Mouse (Mus musculus) cerebellum, postnatal 14 days (tissue): ENCODE measurements around the gene Gm28038.
A peak's percentile ranks its signal among the peaks of the same experiment; 100 is the strongest.

Experiments used
- DNase-seq, 2 experiments: peaks; one replicate each; pipeline ENCODE4 v3.0.0; 2021; ENCODE audit warnings: mixed read lengths in 2 of 2

Gm28038 gene

DNA sequence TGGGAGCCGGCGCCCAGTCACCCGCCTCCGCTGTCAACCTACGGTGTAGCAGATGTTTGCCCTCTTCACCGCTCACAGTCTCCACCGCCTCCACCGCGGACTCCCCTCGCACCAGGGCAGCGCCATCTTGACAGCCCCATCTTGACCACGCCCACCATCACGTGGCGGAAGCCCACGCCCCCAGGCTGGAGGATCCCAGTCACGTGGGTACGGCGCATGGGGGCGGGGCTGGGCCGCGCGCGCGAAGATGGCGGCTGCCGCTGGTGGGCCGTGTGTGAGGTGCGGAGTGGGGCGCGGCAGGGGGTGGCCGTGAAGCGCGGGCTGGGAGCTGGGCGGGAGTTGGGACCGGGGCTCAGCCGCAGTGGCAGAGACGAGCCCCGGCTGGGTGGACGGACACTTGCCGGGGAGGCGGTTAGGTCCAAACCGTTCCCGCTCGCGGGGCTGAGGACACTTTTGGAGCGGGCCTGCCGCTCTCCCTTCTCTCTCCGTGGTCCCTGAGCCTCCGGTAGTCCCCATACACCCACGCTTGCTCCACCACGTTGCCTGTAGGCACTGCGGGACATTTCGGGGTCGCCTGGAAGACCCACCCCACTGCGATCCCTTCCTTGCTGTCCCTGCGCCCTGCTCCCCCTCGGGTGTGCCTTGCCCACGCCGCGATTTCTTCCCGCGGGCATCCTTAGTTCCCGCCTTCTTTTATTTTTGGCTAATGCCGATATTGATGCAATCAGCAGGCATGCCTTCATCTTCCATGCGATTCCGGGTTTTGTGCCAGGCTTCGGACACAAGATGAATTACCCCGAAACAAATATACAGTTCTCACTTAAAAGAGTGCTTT, 5.6 kb downstream of the Gm28038 start, which contains the start of the genes Dolk and Nup188:
TSS of gene Dolk (minus strand) at position 143 of the 835 bp plus-strand sequence.
TSS of gene Nup188 (plus strand) at position 206 of the 835 bp plus-strand sequence.
- peak; percentile 99 for DNase-seq

DNA sequence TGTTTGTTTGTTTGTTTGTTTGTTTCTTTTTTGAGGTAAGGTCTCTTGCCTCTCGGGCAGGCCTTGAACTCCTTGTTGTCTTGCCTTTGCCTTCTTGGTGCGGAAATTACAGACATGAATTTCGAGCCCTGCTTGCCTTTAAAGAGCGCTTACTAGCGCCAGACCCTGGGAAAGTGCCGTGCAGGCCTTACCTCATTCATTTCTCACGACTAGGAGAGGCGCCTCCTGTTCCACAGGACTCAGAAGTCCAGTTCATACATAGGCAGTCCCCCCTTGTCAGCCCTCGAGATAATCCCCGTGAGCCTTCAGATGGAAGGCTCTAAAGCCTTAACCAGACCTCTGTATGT, 6.2 kb downstream of the Gm28038 start:
- peak; percentile 24 to 36 for DNase-seq

DNA sequence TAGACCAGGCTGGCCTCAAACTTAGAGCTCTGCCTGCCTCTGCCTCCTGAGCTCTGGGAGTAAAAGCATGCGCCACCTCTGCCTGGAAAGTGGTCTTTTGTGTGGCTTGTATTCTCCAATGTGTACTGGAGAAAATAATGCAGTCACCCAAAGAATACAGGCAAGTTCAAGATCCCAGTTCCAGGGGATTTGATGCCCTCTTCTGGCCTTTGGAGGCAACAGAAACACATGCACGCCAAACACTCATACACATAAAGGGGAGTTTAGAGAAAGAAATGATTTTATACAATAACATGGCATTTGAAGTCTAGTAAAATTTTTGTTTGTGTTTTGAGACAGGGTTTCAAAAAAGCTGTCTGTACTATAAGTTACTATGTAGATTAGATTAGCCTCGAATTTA, 18.7 kb downstream of the Gm28038 start:
- no peak for DNase-seq

DNA sequence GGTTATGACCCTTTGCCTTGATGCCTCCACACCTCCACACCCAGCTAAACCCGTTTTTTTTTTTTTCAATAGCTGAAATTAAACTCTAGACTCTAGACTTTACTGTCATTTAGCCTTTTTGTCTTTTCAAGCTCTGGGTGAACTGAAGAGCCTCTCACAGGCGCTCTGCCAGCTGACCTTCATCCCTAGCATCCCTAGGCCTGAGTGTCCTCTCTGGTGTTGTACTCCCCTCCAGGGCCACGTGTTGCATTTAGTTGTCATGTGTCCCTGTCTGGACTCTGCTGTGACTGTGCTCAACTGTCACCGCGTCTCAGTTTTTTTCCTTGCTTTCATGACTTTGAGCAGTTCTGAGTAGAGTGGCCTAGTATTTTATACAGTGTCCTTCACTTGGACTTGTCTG, 19.1 kb downstream of the Gm28038 start:
- DNase-seq, result no peak

DNA sequence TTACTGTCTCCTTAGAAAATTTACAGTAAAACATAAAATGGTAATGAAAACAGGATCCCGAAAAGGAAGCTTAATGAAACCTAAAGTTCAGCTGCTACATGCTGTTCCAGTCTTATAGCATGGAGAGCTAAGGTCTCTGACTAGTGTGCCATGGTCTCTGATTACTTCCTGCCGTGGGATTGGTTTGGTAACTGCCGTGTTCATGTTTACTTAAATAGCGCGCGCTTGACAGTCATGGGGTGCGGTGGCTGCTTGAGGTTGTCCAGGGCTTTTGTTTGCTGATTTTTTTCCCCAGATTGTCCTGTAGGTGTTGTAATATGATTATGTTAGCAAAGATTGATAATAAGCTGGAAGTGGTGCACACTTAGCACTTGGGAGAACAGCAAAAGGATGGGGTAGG, 25.2 kb downstream of the Gm28038 start:
- DNase-seq, result no peak

DNA sequence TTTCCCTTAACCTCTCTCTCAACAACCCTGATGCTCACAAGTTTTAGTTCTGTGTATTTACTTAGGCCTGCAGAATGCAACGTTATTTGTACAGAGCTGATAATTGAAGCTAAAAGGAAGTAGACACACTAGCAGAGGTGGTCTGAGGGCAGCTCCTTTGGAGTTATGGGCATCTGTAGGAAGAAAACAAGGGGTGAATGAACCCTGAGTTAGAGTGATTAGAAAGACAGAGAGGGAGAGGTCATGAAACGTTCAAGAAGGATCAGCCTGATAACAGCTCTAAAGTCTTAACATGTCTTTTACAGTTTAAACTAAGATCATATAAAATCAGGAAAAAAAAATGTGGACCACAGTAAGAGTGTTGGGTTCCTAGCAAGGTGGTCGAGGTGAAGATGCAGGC, 28.5 kb downstream of the Gm28038 start:
- DNase-seq, result no peak

DNA sequence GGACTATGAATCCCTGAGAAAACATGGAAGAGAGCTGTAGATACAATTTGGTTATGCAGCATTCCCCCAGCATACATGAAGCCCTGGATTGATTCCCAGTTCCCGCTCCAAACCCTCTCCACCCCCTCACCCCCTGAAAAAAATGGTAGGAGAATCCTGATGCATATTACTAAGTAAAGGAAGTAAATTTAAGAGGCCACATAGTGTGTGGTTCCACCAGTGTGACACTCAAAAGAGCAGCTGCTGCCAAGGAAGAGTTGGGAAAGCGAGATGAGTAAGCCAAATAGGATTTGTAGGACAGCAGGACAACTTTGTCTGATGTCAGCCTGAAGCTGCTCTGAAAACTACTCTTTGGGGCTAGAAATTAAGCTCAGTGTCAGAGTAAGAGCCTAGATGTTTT, 30.6 kb downstream of the Gm28038 start:
- no peak for DNase-seq

DNA sequence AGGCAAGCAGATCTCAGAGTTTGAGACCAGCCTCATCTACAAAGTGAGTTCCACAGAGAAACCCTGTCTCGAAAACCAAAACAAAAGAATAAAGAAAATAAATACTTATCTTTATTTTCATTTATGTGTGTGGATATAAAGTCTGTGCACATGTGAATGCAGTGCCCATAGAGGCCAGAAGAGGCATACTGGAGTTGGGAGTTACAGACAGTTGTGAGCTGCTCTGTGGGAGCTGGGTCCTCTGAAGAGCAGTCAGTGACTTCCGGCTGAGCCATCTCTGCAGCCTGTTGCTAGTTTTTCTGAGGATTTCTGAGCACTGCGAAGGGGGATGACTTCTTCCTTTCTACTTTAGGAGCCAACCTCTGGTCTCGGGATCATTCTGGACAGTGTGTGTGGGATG, 35.3 kb downstream of the Gm28038 start:
- no peak for DNase-seq

DNA sequence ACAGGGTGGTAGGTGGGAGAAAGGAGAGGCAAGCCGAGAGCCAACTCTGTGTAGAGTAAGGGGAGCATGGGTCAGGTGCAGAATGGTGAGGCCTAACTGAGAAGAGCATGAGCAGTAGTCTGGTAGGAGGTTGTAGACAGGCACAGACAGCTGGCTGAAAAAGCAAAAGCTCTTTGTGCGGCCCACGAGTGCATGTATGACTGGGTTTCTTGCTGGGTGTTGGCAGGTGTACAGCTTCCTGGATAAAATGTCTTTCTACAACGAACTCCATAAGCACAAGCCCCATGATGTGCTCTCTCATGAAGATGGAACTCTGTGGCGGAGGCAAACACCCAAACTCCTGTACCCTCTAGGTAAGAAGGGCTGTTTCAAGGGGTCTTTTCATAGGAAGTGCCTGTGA, 36.1 kb downstream of the Gm28038 start:
- DNase-seq, result no peak

DNA sequence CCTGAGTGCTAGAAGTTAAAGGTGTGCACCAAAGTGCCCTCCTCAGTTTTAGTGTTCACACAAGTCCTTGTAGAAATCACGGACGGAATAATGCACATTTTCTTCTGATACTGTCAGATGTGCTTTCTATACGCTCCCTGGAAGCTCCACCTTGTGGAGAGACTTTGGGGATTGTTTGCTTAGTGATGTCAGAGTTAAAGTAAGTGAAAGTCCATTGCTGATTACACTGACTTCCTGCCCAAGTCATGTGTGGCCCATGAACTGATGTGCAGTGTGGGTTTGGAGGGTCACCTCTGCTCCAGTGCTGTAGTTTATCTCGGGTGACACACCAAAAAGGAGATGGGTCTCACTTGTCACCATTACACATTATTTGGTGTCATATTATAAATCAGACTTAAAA, 38.4 kb downstream of the Gm28038 start:
- no peak for DNase-seq

DNA sequence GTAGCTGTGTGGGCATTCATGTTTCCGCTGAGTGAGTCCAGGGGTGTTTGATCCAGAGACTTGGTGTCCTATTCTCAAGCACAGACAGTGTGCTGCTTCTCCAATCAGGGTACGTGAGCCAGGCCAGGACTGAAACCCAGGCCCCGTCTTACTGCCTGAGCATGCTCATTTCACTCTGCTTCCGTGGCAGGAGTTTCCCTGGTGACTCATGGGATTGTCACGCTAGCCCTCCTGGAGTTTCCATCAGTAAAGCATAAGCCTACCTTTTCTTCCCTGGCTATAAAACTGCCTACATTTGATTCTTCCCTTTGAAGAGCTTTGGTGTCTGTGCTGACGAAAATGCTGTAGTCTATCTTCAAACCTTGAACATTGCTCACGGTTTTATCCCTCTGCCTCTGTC, 42.3 kb downstream of the Gm28038 start:
- DNase-seq, result no peak

DNA sequence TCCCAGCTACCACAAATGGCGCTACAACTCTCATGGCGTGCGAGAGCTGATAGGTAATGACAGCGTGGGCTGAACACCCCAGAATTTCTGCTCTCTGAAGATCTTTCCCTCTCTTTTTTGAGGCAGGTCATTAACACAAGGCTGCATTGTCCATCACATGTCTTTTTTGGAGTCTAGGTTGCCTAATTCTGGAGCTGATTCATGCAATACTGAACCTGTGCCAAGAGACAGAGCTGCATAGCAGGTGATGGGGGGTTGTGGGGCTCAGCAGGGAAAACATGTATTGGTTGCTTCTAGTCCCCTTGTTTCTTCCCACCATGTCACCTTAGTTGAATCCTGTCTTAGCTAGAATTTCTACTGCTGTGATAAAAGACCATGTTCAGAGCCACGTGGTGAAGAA, 44.5 kb downstream of the Gm28038 start:
- DNase-seq, result no peak

DNA sequence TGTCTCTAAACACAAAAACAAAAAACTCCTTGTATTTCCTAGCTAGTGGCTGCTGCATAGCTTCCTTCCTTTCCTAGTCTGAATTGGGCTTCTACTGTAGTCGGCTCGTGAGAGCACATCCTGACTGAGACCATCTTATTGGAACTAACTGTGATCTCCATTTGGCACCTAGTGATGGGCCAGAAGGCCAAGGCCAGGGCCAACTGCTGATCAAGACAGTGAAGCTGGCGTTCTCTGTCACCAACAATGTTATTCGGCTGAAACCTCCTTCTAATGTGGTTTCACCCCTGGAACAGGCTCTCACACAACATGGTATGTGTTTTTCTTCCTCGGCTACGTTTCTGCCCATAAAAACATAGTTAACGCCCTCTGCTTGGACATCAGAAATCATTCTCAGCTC, 46.4 kb downstream of the Gm28038 start:
- no peak for DNase-seq

DNA sequence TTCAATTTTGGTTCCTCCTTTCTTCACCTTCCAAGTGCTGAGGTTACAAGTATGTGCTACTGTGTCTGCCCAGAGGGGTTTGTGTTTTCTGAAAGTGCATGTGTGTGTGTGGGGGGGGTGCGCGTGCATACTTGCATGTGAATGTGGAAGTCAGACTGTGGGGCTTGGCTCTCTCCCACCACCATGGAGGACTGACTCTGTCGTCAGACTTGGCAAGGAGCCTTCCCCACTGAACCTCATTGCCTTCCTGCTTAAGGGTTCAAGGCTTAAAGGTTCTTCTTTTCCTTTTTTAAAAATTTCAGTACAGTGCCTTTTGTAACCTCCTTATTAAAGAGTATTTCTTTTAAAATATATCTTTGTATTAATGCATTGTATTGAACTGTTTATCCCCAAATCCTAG, 47.9 kb downstream of the Gm28038 start:
- DNase-seq, result no peak

DNA sequence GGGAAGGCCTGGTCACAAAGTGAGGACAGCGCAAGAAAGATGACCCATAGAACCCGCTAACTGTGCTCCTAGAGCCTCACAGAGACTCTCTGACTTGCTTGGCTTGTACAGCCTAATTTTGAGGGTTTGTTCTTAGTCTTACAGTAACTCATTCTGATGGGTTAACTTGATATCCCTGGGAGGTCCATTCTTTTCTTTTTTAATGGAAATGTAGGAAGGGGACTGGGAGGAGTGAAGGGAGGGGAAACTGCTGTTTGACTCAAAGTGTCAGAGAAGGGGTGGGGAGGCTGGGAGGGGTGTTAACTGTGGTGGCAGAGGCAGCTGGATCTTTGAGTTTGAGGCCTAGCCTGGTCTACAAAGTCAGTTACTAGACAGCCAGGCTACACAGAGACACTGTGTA, 54.5 kb downstream of the Gm28038 start:
- DNase-seq, result no peak

DNA sequence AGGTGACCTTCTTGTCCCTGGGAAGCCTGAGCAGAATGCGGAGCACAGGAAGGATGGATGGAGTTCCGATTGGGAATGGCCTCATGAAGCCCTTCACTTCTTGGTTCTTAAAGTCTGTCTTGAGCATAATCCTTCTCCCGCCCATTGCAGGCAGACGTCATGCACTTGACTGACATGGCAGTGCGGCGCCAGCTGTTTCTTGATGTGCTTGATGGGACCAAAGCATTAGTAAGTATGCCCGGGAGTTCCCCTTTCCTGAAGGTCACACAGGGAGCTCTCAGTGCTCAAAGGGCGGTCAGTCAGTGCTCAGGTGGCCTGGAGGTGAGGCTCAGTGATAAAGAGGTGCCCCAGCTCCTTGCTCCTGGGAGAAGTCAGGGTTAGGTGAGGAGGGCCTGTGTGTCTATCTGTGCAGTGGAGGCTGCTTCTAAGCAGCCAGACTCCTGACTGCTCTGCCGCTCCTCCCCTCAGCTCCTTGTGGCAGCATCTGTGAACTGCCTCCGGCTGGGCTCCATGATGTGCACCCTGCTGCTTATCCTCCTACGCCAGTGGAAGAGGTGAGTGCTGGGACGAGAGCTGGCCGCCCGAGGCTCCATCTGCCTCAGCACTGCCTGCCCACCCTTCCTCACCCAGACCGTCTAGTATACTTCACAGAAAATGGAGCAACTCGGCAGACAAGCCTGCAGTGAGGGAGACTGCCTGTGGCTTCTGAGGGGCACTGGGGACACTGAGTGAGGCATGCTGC, 55.5 kb downstream of the Gm28038 start:
- no peak for DNase-seq

DNA sequence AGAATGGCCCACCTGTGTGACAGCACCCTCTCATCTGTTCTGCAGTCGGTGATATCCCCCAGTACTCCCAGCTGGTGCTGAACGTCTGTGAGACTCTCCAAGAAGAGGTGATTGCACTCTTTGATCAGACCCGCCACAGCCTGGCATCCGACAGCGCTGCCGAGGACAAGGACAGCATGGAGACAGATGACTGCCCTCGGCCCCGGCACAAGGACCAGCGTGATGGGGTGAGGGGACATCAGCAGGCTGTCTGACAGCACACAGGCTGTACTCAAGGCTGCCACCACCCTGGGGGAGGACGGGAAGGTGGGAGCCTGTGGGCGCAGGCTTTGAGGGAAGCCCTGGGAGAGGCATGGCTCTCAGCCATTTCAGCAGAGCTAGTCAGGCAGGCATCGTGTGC, 56.3 kb downstream of the Gm28038 start:
- DNase-seq, result no peak

DNA sequence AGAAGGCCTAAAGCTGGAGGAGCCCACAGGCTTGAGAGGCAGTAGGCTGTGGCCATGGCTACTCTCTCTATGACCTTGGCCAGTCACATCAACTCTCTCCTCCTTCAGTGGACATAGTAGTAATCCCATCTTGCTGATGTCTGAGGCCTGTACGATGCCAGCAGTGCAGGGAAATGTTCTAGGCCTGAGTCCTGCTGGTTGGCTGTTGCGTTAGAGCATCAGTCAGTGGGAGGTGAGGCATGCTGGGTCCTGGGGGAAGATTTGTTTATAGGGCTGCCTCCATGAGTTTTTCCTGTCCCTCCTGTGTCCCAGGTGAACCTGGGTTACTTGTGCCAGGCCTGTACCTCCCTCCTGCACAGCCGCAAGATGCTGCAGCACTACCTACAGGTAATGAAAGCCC, 61.2 kb downstream of the Gm28038 start:
- no peak for DNase-seq

DNA sequence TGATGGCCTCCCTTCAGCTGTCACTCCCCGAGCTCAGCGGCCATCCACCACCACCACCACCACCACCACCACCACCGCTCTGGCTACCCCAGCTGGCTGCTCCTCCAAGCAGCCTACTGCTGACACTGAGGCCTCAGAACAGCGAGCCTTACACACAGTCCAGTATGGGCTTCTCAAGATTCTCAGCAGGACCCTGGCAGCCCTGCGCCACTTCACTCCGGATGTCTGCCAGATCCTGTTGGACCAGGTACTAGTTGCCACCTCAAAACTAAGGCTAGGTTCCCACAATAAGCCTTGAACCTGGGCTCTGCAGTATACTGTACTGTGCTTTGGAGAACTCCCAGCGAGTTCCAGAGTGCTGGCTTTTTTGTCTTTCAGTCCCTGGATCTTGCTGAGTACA, 61.7 kb downstream of the Gm28038 start:
- DNase-seq, result peak; percentile 61 to 70

DNA sequence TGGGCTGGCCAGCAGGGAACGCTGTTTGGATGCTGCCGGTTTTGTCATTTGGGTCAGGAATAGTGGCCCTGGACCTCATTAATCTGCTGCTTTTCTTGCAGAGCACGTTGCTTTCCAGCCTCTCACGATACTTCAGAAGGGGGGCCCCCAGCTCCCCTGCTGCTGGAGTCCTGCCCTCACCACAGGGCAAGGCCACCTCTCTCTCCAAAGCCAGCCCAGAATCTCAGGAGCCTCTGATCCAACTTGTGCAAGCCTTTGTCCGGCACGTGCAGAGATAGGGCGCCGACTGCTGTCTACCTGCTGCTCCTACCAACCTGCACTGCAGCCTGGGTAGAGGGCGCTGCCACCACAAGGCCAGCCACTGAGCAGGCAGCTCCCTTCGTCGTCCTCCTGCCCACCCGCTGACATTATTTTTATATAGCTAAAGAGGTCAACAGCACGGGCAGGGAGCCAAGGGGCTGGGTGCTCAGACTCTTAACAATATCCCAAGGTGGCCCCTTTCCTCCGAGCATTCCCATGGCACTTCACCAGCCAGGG, 62.8 kb downstream of the Gm28038 start:
- peak in 1 of 2 experiments; percentile 60 for DNase-seq

DNA sequence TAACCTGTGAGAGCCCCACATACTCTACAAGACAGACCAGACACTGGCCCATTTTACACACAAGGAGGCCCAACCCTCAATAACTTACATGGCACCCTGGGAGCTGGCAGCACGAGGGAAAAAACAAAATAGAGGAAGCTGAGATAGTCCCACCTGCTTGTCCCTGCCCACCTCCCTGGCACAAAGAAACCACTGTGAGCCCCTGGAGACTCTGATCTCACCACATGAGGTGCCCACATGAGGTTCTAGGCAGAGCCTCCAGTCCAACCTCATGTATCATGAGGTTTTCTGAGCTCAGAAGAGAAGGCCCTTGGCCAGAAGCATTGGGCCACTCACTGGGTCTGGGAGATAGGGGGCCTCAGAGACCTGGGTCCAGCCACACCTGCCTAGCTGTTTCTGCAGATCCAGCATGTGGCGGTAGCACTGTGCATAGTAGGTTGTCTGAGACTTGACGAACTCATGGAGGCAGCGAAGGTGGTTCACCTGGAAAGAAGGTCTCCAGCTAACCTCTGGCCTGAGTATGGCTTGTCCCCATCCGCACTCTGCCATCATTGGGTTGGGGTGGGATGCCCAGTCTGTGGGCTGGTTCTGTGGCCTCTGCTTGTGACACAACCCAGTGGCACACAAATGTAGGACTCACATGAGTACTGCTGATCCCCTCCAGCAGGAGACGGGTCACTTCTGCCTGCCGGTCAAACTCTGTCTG, 65.3 kb downstream of the Gm28038 start:
- no peak for DNase-seq

DNA sequence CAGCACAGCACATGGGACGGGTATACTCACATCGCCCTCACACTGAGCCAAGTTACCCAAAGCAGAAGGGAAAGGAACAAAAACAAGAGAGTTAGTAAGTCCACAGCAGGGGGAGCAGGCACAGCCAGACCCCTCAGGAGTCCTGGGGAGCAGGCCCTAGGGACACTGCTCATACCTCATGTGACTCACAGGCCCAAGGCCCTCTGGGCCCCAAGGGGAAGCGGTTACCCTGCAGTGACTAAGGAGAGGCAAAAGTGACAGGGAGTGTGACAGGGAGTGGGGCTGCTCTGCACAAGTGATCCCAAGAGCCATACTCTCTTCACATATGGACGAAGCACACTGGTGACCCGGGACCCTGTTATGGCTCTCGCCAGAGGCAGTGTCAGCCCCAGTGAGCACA, 68.4 kb downstream of the Gm28038 start:
- DNase-seq, result no peak
